Mouse (Mus musculus) 3T3-L1 (cell line): Measurements from ENCODE around the gene Pcsk2.

Experiments used
- DNase-seq: peaks from one replicate; pipeline ENCODE4 v3.0.0-alpha.2; 2015; ENCODE audit warnings: low read depth, low spot score

The Pcsk2 gene

DNA sequence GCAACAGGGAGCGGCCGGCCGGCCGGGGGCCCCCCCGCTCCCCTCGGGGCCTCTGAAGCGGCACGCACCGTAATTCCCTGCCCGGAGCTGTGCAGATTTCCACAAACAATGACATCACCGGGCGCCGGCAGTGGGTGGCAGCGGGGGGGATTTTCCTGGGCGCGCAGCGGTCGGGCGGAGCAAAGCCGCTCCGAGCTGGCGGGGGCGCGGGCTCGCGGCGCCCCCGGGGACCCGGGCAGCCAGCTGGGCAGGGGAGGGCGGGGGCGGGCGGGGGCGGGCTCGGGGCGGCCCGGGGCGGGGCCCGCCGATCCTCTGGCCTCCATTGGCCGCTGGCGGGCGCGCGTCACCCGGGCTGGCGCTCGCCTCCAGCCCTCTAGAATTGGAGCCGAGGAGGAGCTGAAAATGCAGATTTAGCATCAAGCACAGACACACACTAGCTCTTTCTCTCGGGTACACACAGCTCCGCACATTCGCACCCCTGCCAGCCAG lies at the start of gene Pcsk2:
Pcsk2 (plus strand) TSS at position 399 of the 489 bp plus-strand sequence.
- DNase-seq: no peak

- DNase-seq: no peak
Observed at GRCm38 (mm10) chr2:143500845-143501244, 45.1 kb upstream of the Pcsk2 start.

DNA sequence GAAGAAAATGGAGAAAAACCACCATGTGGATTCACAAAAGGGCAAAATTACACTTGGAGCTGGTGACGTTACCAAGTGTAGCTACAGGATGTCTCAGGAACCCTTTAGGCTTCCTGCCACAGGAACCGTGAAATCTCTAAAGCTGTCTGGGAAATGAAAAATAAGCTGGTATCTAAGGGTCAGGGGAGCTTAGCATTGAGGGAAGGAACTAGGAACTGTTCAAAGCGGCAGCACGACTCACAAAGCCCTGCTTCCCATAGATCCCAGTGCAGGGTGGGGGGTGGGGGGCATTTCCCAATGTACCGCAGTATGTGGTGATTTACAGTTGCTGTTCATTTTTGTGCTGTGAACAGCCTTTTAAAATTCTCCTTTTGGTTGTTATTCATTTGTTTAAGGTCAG lies 44.2 kb upstream of the Pcsk2 start:
- DNase-seq: no peak

DNA sequence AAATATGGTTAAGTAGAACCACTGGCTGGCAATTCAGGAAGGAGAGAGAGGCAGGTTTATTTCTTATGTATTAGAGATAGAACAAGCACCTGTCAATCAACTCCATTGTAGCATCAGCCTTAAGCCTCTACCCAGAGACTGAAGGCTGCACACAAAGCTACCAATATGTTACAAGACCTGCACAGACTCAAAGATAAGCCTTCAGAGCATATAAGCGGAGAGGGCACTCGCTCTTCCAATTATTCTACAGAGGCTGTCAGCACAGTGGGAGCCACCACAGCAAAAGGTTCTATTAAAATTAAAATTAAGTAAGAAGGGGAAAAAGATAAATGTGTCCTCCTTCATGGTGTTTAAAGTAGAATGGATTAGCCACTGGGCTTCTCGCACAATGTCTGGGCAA lies 43.8 kb upstream of the Pcsk2 start:
- DNase-seq: no peak

GRCm38 (mm10) chr2:143536485-143536884 lies 9.5 kb upstream of the Pcsk2 start:
- DNase-seq: peak; percentile 72

DNA sequence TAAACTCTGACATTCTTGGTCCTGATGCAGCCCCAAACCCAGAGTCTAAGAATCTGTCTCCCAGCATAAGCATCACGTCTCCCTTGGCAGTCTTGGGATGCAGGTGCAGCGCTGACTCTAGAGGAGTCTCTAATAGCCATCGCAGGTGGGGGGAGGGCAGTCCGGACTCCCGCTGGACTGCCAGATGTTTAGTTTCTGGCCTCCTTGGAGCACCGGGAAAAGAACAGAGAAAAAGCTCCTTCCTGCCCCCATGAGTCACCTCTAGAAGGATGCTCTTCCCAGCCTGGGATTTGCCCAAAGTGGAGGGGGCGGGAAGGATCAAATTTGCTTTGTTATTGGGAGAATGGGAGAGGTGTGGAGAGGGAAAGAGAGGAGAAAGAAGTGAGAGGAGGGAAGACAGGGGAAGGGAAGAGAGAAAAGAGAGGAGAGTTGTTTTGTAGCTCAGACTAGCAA lies 631 bp upstream of the Pcsk2 start:
- no peak for DNase-seq

GRCm38 (mm10) chr2:143546412-143547211 lies 656 bp downstream of the Pcsk2 start:
- no peak for DNase-seq

DNA sequence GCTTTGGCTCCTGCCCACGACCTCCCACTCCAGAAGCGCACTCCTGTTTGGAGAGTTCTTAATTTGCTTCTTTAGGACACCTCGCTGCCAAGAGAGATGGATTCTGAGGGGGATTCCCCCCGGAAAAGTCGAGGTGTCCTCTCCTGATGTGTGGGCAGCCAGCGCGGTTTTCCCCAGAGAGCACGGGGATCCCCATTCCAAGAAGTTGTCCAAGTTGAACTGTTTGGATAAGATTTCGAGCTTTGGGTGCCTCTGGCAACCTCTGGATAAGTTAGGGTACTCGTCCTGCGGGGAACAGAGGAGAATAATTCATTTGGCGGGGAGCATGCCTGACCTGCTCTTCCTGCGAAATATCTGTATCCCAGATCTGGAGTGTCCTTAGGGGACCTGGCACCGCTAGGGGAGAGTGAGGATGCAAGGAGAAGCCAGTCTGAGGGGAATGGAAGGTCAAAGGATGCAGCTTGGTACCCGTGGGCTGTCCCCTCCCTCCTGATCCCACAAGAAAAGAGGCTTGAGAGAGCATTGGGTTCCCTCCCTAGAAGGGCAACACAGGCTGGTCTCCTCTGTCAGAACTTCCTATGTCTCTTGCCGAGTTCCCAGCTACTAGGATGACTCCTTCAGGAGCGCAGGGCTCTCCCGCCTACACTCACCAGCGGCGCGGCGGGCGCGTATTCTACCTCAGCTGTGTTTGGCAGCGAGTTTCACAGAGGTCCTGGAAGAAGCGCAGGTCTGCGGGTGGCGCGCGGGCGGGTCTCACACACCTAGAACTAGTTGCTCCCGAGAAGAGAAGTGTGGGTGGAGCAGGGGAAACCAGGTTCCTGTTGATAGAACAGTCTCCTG lies 1.5 kb downstream of the Pcsk2 start:
- no peak for DNase-seq

- DNase-seq: no peak
Observed at GRCm38 (mm10) chr2:143560384-143560783, 14.4 kb downstream of the Pcsk2 start.

DNA sequence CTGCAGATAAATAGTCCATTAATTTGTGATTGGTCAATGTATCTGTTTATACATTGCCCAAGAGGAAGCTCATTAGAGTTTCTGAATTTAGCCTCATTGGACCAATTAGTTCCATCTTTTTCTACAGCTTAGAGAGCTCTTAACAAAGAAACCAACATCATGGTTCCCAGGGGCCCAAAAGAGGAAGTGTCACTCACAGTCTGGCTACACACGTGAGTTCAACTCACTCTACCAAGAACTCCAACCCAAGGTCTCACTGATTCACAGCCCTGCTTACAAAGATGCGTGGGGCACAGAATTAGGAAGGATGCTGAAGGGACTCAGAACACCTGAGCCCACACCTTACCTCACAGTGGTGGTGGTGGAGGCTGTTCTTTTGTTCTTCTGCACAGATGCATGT lies 19.1 kb downstream of the Pcsk2 start:
- no peak for DNase-seq

GRCm38 (mm10) chr2:143565961-143566360 lies 20.0 kb downstream of the Pcsk2 start:
- no peak for DNase-seq

- no peak for DNase-seq
Observed at GRCm38 (mm10) chr2:143585341-143585740, 39.4 kb downstream of the Pcsk2 start.

- no peak for DNase-seq
Observed at GRCm38 (mm10) chr2:143590398-143590797, 44.4 kb downstream of the Pcsk2 start.

- no peak for DNase-seq
Observed at GRCm38 (mm10) chr2:143603071-143603470, 57.1 kb downstream of the Pcsk2 start.

DNA sequence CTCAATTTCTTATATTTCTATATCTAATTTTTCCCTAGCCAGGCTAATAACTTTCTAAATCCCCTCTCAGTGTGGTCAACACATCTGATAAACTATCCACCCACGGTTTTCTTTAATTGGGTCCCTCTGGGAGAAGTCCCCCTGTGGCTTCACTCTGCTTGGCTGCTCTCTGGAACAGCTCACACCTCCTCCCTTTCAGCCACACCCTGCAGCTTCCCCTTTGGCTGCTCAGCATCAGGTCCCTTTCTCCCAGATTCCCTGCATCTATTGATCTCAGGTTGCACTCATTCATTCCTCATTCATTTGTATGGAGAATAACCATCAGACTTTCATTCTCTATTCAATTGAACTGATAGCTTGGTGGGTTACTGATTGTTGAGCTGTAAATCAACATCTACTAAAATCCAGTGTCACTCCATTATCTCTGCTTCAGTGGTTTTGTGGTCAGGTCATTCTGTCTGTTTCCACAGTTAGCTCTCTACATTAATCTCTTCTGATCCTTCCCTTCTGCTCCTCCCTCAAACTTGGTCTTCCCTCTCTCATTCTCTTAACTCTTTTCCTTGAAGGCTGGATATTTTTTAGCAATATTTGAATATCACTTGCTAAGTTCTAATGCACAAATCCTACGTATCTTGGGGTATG lies 58.0 kb downstream of the Pcsk2 start:
- DNase-seq: no peak

DNA sequence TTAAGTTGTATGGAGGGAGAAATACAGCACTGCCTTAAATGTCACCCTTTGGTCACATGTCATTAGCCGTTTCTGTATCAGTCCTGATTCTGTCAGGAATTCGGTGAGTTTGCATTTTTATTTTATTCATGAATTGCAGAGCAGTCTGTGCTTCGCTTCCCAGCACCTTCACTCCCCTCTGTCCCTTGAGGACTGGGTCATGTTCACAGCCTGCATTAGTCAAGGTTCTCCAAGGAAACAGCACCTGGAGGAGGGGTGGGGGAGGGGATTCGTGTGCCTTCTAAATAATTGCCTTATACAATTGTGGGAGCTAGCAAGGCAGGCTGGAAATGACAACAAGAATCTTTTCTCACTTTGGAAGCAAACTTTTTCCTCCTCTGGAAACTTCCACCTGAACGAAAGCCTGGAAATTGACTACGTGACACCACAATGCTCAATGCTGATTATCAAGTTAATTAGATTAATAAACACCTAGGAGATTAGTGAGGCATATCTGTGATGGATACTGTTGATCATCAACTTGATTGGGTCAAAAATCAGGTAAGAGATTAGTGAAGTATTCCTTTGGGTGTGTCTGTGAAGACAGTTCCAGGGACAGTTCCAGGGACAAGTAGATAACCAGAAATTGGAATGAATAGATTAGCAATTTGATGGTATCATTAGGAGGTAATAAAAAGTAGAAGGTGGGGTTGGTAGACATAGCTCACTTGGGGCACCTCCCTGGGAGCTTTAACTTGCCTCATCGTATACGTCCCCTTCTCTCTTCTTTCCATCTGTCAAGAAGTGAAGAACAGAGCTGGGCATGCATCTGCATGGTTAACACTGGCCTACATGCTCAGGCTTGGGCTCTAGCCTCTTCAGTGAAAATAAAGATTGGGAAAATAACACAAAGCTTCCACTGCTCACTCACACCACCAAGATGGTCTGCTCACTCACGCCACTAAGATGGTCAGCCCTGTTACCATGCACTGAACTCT lies 64.7 kb downstream of the Pcsk2 start:
- no peak for DNase-seq

DNA sequence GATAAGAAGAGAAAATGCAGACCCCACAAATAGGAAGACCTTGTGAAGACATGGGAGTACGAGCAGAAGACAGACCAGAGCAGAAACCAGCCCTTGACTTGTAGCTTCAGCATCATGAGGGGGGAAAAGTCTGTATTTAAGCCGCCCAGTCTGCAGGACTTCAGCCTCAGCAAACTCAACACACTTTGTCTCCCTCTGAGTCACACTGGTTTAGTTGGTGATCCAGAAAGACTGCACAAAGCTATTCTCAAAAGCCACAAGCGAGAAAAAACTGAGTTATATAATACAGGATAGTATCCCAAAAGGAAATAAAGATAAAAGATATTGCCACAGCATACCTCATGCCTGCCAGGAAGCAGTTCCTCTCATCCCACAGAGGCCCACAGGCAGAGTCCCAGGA lies 67.5 kb downstream of the Pcsk2 start:
- DNase-seq: no peak

- no peak for DNase-seq
Observed at GRCm38 (mm10) chr2:143614775-143615174, 68.8 kb downstream of the Pcsk2 start.

DNA sequence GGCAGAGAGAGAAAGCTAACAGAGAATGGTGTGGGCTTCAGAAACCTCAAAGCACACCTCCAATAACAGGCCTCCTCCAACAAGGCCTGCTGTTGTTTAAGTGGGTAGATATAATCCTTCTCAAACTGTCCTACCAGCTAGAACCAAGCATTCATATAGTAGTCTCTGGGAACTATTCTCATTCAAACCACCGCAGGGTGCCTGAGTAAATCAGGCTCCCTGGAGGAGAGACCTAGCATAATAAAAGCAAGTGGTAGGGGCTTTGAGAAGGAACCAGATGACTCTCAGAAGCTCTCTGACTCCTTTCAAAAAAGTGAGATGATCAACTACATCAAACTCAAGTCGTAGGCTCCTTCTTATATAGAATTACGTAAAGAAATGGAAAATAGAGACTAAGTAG lies 75.0 kb downstream of the Pcsk2 start:
- no peak for DNase-seq

DNA sequence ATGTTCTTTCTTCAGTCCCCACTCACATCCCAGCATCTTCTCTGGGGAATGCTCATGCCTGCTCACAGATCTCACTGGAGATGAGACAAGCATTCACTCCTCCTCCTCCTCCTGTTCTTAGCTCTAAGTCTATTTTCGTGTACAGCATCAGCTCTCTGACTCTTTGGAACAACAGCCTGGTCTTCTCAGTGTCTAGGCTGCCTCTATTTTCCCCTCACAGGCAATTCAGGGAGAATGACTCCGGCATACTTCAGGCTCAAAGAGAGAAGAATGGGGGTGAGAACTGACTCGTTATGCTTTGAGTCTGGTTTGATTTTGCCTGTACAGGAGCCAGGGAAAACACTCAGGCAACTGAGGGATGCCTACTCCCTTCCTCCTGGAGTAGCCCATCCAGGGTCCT lies 78.0 kb downstream of the Pcsk2 start:
- DNase-seq: no peak

GRCm38 (mm10) chr2:143643305-143643704 lies 97.3 kb downstream of the Pcsk2 start:
- no peak for DNase-seq
